Mouse (Mus musculus): ENCODE results near the gene Gm10721.
"Not testable (repeated sequence)": the region's sequence is repeated elsewhere in the genome, so short reads cannot be mapped to it uniquely, and the experiment has no call there.

GRCm38 (mm10) chr9:3026741-3027140 is 13.8 kb downstream of the Gm10721 start:
- TF ChIP-seq CTCF (IDR thresholded peaks at IDR 0.05; ENCODE audit: extremely low read depth, insufficient read length, insufficient replicate concordance, low read depth, low read length); POLR2A (IDR thresholded peaks at IDR 0.05; ENCODE audit: low read depth, low read length): not testable (repeated sequence)

Data from small intestine, adult 2 months (tissue).